Mouse (Mus musculus) ES-Bruce4 (cell line): Measurements from ENCODE around the gene Olfr747. TPM values are rescaled to one million over a fixed set of nuclear protein-coding genes. Genes with fewer than 3 reads are reported as not detected.

Experiments used
- H3K27ac ChIP-seq: 2 replicates; pipeline ENCODE4 v1.5.1; 2012; ENCODE audit warnings: low read length, inconsistent platforms; ENCODE audit not compliant: insufficient read depth
- H3K27me3 ChIP-seq: 2 replicates; pipeline ENCODE4 v1.6.1; 2012; ENCODE audit warnings: mild to moderate bottlenecking, low read length, inconsistent platforms; ENCODE audit not compliant: control insufficient read depth, poor library complexity, insufficient read depth, severe bottlenecking
- H3K36me3 ChIP-seq: 2 replicates; pipeline ENCODE4 v1.6.1; 2012; ENCODE audit warnings: inconsistent platforms, mild to moderate bottlenecking, low read length, moderate library complexity; ENCODE audit not compliant: control insufficient read depth, poor library complexity, insufficient read depth, severe bottlenecking
- H3K4me1 ChIP-seq: one replicate; pipeline ENCODE4 v1.8.1; 2011; ENCODE audit warnings: low read length; ENCODE audit not compliant: control insufficient read depth, insufficient read depth
- H3K4me3 ChIP-seq: 2 replicates; pipeline ENCODE4 v1.5.1; 2011; ENCODE audit warnings: low read depth, mild to moderate bottlenecking, low read length
- H3K9ac ChIP-seq: 2 replicates; pipeline ENCODE4 v1.6.1; 2012; ENCODE audit warnings: low read depth, mild to moderate bottlenecking, inconsistent platforms; ENCODE audit not compliant: poor library complexity, severe bottlenecking
- H3K9me3 ChIP-seq: replicated peaks from 2 replicates; pipeline ENCODE4 v1.6.1; 2012; ENCODE audit warnings: mild to moderate bottlenecking, low read length, inconsistent platforms; ENCODE audit not compliant: control insufficient read depth, poor library complexity, insufficient read depth, severe bottlenecking
- CTCF ChIP-seq: IDR thresholded peaks from one replicate; pipeline ENCODE4 v1.8.1; 2011; ENCODE audit warnings: low read depth, low read length
- EP300 ChIP-seq: IDR thresholded peaks from 2 replicates; pipeline ENCODE4 v1.6.1; 2011; ENCODE audit warnings: low read depth, low read length; ENCODE audit not compliant: insufficient read depth
- POLR2A ChIP-seq: IDR thresholded peaks from one replicate; pipeline ENCODE4 v1.8.1; 2011; ENCODE audit warnings: low read length; ENCODE audit not compliant: insufficient read depth
- polyA plus RNA-seq: library from polyadenylated mRNA; stranded (reverse); fragments of >200 nt; gene quantifications from 2 replicates; pipeline ENCODE4 v1.2.4, GENCODE M21; 2011; ENCODE audit warnings: low read depth; ENCODE audit not compliant: missing spikeins, insufficient read depth, insufficient read length

Olfr747 gene
- polyA plus RNA-seq, 1 experiment: not detected

GRCm38 (mm10) chr14:50639088-50639487, 53.9 kb downstream of the Olfr747 start, which contains the start of gene Olfr745:
Gene Olfr745, plus strand, starts transcription at chr14:50639388.
- TF ChIP-seq CTCF: no peak
- TF ChIP-seq POLR2A: no peak
- TF ChIP-seq EP300: no peak

More at GRCm38 (mm10) chr14:50639088-50639487, 53.9 kb downstream of the Olfr747 start, which contains the start of gene Olfr745:
- Histone ChIP-seq H3K36me3 (no peaks in the 10 kb centered on the region), H3K9me3 (no peaks in the 10 kb centered on the region), H3K27me3 (no peaks in the 10 kb centered on the region), H3K4me3 (no peak within 1 kb of the TSS), H3K27ac (no peak within 1 kb of the TSS), H3K9ac (no peak within 1 kb of the TSS), H3K4me1 (no peaks in the 10 kb centered on the region)

Other genes starting within 250 kb of the Olfr747 start
- not detected in 2 replicates for gene Olfr740, start 247.7 kb downstream of the Olfr747 start, polyA plus RNA-seq
- gene Olfr741, start 220.5 kb downstream of the Olfr747 start, polyA plus RNA-seq: not detected in 2 replicates
- not detected in 2 replicates for gene Olfr742, start 189.6 kb downstream of the Olfr747 start, polyA plus RNA-seq
- gene Olfr743, start 171.4 kb downstream of the Olfr747 start, polyA plus RNA-seq: not detected in 2 replicates
- gene Olfr744, start 78.3 kb downstream of the Olfr747 start, polyA plus RNA-seq: not detected in 2 replicates
- not detected in 2 replicates for gene Olfr745, start 53.8 kb downstream of the Olfr747 start, polyA plus RNA-seq
- gene Olfr746, start 46.1 kb downstream of the Olfr747 start, polyA plus RNA-seq: not detected in 2 replicates
- not detected in 2 replicates for gene Olfr748, start 14.2 kb upstream of the Olfr747 start, polyA plus RNA-seq
- not detected in 2 replicates for gene Olfr749, start 51.9 kb upstream of the Olfr747 start, polyA plus RNA-seq
- gene Ttc5, start 92.3 kb upstream of the Olfr747 start, polyA plus RNA-seq: 44.7 and 48.1 TPM in 2 replicates
- gene Ccnb1ip1, start 114.5 kb upstream of the Olfr747 start, polyA plus RNA-seq: 0.44 TPM in 1 of 2 replicates, not detected in the other
- gene Parp2, start 114.6 kb upstream of the Olfr747 start, polyA plus RNA-seq: 86.5 and 91.5 TPM in 2 replicates
- gene Tep1, start 177.4 kb upstream of the Olfr747 start, polyA plus RNA-seq: 12.1 and 19.4 TPM in 2 replicates
- not detected in 2 replicates for gene Klhl33, start 204.3 kb upstream of the Olfr747 start, polyA plus RNA-seq
- gene Osgep, start 231.7 kb upstream of the Olfr747 start, polyA plus RNA-seq: 68.4 and 72.5 TPM in 2 replicates
- 165 and 181 TPM in 2 replicates for gene Apex1, start 231.8 kb upstream of the Olfr747 start, polyA plus RNA-seq
- gene Pip4p1, start 237.7 kb upstream of the Olfr747 start, polyA plus RNA-seq: 90.3 and 95.5 TPM in 2 replicates
- gene Pnp, start 237.9 kb upstream of the Olfr747 start, polyA plus RNA-seq: 58.9 and 64.4 TPM in 2 replicates